Mouse (Mus musculus) heart, embryonic 16.5 days (tissue): ENCODE data around the gene Fblim1. TPM values are rescaled to one million over a fixed set of nuclear protein-coding genes. Genes with fewer than 3 reads are reported as not detected.

Experiments used
- ATAC-seq: fragments of 200-750 bp; cut with Nextera tagmentation; replicated peaks from 2 replicates; pipeline ENCODE4 v1.8.0; 2017; ENCODE audit warnings: moderate number of reproducible peaks; ENCODE audit not compliant: insufficient read depth, low FRiP score; ENCODE audit errors: extremely low read depth
- H3K27ac ChIP-seq: fragments of 300-500 bp; sonication (generic); 2 replicates; pipeline ENCODE4 v1.5.1; 2014; ENCODE audit warnings: mild to moderate bottlenecking, low read length, control low read depth, moderate library complexity
- H3K27me3 ChIP-seq: fragments of 300-500 bp; sonication (generic); 2 replicates; pipeline ENCODE4 v1.6.1; 2014; ENCODE audit warnings: low read length, mixed read lengths; ENCODE audit not compliant: control insufficient read depth, insufficient read depth
- H3K36me3 ChIP-seq: fragments of 300-500 bp; sonication (generic); 2 replicates; pipeline ENCODE4 v1.6.1; 2014; ENCODE audit not compliant: control insufficient read depth, insufficient read depth
- H3K4me1 ChIP-seq: fragments of 300-500 bp; sonication (generic); 2 replicates; pipeline ENCODE4 v1.6.1; 2014; ENCODE audit warnings: low read length, mixed read lengths; ENCODE audit not compliant: control insufficient read depth, insufficient read depth
- H3K4me2 ChIP-seq: fragments of 300-500 bp; sonication (generic); 2 replicates; pipeline ENCODE4 v1.6.1; 2014; ENCODE audit warnings: low read depth, mild to moderate bottlenecking, control low read depth, low read length
- H3K4me3 ChIP-seq: fragments of 300-500 bp; sonication (generic); 2 replicates; pipeline ENCODE4 v1.5.1; 2014; ENCODE audit warnings: mild to moderate bottlenecking, control low read depth, low read length
- H3K9ac ChIP-seq: fragments of 300-500 bp; sonication (generic); 2 replicates; pipeline ENCODE4 v1.6.1; 2014; ENCODE audit warnings: low read length, control low read depth
- H3K9me3 ChIP-seq: fragments of 300-500 bp; sonication (generic); replicated peaks from 2 replicates; pipeline ENCODE4 v1.6.1; 2016; ENCODE audit warnings: low read length; ENCODE audit not compliant: control insufficient read depth
- WGBS: fragments of 180-500 bp; shearing (Covaris S2); extraction: QIAGEN DNeasy Blood & Tissue Kit; methylation state at CpG from one replicate; pipeline ENCODE4 v1.1.7; 2014; 5-methylcytosine and 5-hydroxymethylcytosine counted together
- polyA plus RNA-seq: library from polyadenylated mRNA; unstranded; fragments of >200 nt; fragmentation: Nextera tagmentation; extraction: Ambion mirVana; gene quantifications from 2 replicates; pipeline ENCODE4 v1.2.1, GENCODE M21; 2015

Gene Fblim1
- 46.9 and 49.7 TPM in 2 replicates for polyA plus RNA-seq

DNA sequence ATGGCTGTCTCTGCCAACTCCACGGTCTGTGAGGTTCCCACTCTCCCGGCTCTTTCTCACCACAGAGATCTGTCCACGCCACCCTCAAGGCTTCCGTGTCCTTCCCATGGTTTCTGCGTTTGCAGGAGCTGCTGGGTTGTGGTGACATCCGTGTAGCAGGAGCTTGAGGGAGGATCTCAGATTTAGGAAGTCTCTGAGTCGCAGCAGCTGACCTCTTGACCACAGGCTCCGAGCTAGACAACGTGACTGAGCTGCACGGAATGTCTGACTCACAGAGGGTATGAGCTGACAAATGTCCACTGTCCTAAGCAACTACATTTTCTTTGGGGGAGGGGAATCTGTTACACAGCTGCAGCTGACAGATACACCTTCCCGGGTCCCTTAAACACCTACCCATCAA, at the start of gene Fblim1:
TSS of gene Fblim1 (minus strand) at position 236 of the 400 bp plus-strand sequence.
- Histone ChIP-seq H3K27ac (no peak within 1 kb of the TSS; the same call in 1 of the 2 replicates), H3K4me2 (no peak within 1 kb of the TSS), H3K9ac (no peak within 1 kb of the TSS), H3K27me3 (no peaks in the 10 kb centered on the region), H3K4me3 (no peak within 1 kb of the TSS), H3K9me3 (no peaks in the 10 kb centered on the region), H3K36me3 (no peaks in the 10 kb centered on the region), H3K4me1 (peaks cover 28% of the 10 kb centered on the region)
- ATAC-seq = no peak
- WGBS = 71% methylated on average over 11 of the region's 11 CpGs

DNA sequence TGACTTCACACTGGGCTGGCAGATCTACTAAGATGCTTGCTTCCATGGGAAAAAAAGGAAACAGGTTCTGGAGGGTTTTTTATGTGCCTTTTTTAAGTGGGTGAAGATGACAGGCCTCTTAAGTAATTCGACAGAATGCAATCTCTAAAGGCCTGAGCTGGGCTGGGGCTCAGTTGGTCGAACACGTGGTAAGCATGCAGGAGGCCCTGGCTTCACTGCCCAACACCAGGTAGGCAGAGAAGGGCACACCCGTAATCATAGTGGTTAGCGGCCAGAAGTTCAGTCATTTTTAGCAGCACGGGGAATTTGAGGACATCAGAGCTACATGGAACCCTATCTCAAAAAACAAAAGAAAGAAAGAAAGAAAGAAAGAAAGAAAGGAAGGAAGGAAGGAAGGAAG, 48.6 kb upstream of the Fblim1 start:
- ATAC-seq = no peak
- H3K4me3 ChIP-seq = no peak overlapping the region
- H3K9me3 ChIP-seq = no peaks in the 10 kb centered on the region
- 70% methylated on average over 6 of the region's 6 CpGs for WGBS
- H3K36me3 ChIP-seq = no peaks in the 10 kb centered on the region
- H3K27ac ChIP-seq = peak overlapping the region; percentile 34; the same call in 1 of the 2 replicates
- H3K4me2 ChIP-seq = no peak overlapping the region
- no peaks in the 10 kb centered on the region for H3K27me3 ChIP-seq
- H3K4me1 ChIP-seq = peaks cover 21% of the 10 kb centered on the region
- H3K9ac ChIP-seq = no peak overlapping the region

DNA sequence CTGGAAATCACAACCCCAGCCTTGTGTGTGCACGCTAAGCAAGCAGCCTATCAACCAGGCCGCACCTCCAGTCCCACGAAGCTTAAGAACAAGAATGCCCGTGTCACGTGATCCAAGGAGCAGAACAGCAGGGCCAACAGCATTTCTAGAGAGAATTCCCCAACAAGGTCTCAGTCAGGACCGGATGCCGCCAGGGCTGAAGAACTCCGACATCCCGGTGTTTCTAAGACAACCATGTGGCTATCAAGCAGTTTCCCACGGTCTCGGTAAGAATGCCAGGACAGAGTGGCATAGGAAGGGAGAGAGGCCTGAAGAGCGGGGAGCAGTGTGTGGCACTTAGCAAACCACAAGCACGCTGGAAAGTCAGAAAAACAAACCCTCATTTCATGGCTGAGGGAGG, 47.9 kb upstream of the Fblim1 start:
- WGBS = 83% methylated on average over 13 of the region's 13 CpGs
- no peak for ATAC-seq
- H3K4me1 ChIP-seq = peaks cover 27% of the 10 kb centered on the region

DNA sequence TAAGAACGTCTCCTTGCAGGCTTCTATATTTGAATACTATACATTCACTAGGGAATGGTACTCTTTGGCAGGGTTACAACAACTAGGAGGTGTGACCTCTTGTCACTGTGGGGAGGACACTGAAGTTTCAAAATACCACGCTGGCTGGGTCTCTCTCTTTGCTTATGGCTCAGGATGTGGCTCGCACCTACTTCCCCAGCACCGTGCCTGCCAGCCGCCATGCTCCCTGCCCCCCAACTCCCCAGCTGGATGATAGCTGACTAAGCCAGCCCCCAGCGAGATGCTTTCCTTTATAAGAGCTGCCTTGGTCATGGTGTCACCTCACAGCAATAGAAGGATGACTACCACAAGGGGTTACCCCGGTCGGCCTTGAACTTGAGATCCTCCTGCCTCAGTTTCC, 47.1 kb upstream of the Fblim1 start:
- Histone ChIP-seq H3K9me3 (no peaks in the 10 kb centered on the region), H3K9ac (no peak overlapping the region), H3K36me3 (no peaks in the 10 kb centered on the region), H3K4me2 (no peak overlapping the region), H3K27ac (no peak overlapping the region), H3K4me3 (no peak overlapping the region), H3K4me1 (peaks cover 29% of the 10 kb centered on the region), H3K27me3 (no peaks in the 10 kb centered on the region)
- WGBS = 72% methylated on average over 8 of the region's 8 CpGs
- no peak for ATAC-seq

More for the DNA sequence above, 47.9 kb upstream of the Fblim1 start:
- Histone ChIP-seq H3K4me2 (no peak overlapping the region), H3K36me3 (no peaks in the 10 kb centered on the region), H3K27me3 (no peaks in the 10 kb centered on the region), H3K4me3 (no peak overlapping the region), H3K9me3 (no peaks in the 10 kb centered on the region), H3K27ac (peak overlapping the region; percentile 34; the same call in 1 of the 2 replicates), H3K9ac (no peak overlapping the region)

DNA sequence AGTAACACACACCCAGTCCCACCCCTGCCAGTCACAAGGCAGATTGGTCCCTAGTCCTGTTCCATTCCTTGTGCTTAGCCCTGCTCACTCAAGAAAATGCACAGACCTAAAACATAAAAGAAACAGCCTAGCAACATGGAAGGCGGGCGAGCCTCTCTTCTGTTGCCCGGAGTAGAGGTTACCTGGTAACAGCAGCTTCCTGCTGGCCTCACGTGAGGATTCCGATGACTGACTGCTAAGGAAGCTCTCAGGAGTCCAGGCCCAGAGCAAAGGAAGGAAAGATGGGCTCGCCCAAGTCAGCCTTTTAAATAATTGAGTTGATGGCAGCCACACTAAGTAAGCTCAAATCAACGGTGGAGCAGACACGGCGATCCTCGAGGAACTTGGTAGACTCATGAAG, 46.0 kb upstream of the Fblim1 start:
- Histone ChIP-seq H3K27ac (no peak overlapping the region), H3K27me3 (no peaks in the 10 kb centered on the region), H3K4me1 (peaks cover 26% of the 10 kb centered on the region), H3K9ac (no peak overlapping the region), H3K9me3 (no peaks in the 10 kb centered on the region), H3K36me3 (peaks cover 5% of the 10 kb centered on the region), H3K4me2 (no peak overlapping the region), H3K4me3 (no peak overlapping the region)
- 83% methylated on average over 10 of the region's 10 CpGs for WGBS
- ATAC-seq = no peak

DNA sequence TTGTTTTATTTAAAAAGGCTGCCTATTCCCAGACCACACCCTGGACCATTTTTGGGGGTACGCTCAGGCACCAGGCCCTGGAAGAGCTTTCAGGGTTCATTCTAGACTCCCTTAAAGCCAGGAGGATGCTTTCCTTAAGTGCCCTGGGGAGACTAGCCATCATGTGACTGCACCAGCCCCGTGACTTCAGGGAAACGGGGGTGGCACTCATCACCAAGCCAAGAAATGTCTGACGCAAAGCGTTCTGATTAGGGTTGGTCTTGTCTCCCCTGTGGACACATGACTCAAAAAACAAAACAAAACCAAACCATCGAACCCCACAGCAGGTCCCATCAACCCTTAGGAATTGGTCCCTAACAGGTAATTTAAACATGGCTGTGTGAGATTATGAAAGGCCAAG, 45.4 kb upstream of the Fblim1 start:
- no peak for ATAC-seq
- 58% methylated on average over 6 of the region's 6 CpGs for WGBS

DNA sequence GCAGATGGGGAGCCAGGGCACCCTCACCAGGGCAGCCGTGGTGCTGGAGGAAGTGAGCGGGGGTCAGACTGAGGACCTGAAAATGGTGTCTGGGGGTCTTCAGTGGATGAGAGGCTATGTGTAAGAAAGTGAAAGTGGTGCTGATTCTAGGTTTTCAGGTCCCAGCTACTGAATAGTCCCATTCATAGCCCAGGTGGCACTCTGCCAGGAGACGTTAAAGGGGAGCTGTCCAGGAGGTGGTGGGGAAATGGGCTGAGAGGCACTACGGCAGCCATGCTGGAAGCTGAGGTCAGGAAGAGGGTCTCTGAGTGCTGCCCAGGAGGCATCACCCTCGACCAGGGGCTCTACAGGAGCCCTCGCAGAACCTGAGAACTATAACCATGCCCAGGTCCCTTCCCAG, 43.3 kb upstream of the Fblim1 start:
- H3K36me3 ChIP-seq = peaks cover 6% of the 10 kb centered on the region

More for the DNA sequence above, 45.4 kb upstream of the Fblim1 start:
- H3K36me3 ChIP-seq = peaks cover 6% of the 10 kb centered on the region
- no peaks in the 10 kb centered on the region for H3K27me3 ChIP-seq
- no peak overlapping the region for H3K9ac ChIP-seq
- H3K4me2 ChIP-seq = no peak overlapping the region
- peaks cover 24% of the 10 kb centered on the region for H3K4me1 ChIP-seq
- no peaks in the 10 kb centered on the region for H3K9me3 ChIP-seq
- H3K27ac ChIP-seq = no peak overlapping the region
- H3K4me3 ChIP-seq = no peak overlapping the region

DNA sequence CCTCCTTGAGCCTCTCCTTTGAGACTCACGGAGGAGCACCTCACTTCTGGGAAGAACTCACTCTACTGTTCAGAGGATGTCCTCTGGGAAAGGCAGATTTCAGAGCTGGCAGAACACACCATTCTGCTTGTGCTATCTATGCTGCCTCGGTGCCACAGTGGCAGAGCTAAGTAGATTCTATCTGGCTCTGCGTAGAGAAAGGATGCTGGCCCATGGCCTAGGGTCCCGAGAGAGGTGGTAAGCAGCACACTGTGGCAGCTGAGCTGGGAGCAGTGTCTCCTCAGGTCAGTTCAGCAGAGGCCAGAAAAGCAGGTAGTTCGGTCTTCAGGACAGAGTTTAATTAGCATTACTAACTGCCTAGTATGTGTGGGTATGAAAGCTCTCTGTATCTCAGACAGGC, 42.4 kb upstream of the Fblim1 start:
- H3K27me3 ChIP-seq = no peaks in the 10 kb centered on the region
- no peak overlapping the region for H3K4me3 ChIP-seq
- no peak overlapping the region for H3K9ac ChIP-seq
- H3K9me3 ChIP-seq = no peaks in the 10 kb centered on the region
- H3K4me1 ChIP-seq = peaks cover 24% of the 10 kb centered on the region
- H3K27ac ChIP-seq = 0 out of 2 replicates have a peak overlapping the region, but pooled peaks have one; percentile 36
- 79% methylated on average over 5 of the region's 5 CpGs for WGBS
- H3K36me3 ChIP-seq = peaks cover 6% of the 10 kb centered on the region
- no peak overlapping the region for H3K4me2 ChIP-seq
- ATAC-seq = no peak

More for the DNA sequence above, 43.3 kb upstream of the Fblim1 start:
- Histone ChIP-seq H3K4me1 (peaks cover 16% of the 10 kb centered on the region), H3K9ac (no peak overlapping the region), H3K27me3 (no peaks in the 10 kb centered on the region), H3K4me2 (no peak overlapping the region), H3K4me3 (no peak overlapping the region), H3K27ac (no peak overlapping the region), H3K9me3 (no peaks in the 10 kb centered on the region)
- ATAC-seq = no peak
- WGBS = 59% methylated on average over 6 of the region's 6 CpGs

DNA sequence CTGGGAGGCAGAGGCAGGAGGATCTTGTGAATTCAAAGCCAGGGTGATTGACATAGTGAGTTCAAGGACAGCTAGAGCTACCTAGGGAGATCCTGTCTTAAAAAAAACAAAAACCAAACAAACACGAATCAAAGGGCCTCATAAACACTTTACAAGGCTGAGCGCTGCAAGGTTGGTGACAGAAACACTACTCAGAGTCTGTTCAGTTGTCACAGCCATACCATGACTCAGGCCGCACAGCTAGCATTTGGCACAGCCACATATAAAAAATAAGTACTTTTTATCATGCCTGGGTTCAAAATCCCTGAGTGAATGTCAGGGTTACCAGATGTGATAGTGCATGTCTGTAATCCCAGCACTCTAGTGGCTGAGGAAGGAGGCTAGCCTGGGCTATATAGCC, 41.3 kb upstream of the Fblim1 start:
- Histone ChIP-seq H3K4me1 (peaks cover 30% of the 10 kb centered on the region), H3K9ac (no peak overlapping the region), H3K36me3 (peaks cover 6% of the 10 kb centered on the region), H3K27ac (no peak overlapping the region), H3K4me2 (no peak overlapping the region), H3K4me3 (no peak overlapping the region), H3K27me3 (no peaks in the 10 kb centered on the region), H3K9me3 (no peaks in the 10 kb centered on the region)
- no peak for ATAC-seq
- WGBS = 88% methylated on average over 3 of the region's 3 CpGs
